Mouse (Mus musculus): ENCODE data around the gene Gm44965.

DNA sequence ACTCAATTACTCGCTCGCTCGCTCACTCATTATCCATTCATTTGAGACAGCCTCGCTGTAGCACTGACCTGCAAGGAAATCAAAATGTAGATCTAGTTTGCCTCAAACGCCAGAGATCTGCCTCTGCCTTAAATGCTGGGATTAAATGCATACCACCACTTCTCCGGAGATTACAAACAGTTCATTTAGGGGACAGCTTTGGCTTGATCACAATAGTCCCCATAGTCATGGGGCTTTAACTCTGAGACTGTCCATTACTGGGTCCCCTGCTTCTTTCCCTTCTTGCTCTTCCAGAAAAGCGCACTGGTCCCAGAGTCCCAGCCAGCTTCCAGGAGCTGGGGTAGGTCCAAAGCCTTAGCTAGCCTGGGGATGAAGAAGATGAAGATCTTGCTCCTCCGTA lies 32.7 kb downstream of the Gm44965 start, which contains the start of gene AI854703:
- TF ChIP-seq CTCF (IDR thresholded peaks at IDR 0.05; ENCODE audit: control insufficient read depth, insufficient read depth, insufficient read length): no peak
- no peak for TF ChIP-seq MAX (IDR thresholded peaks at IDR 0.05)
- TF ChIP-seq USF1 (IDR thresholded peaks at IDR 0.05; ENCODE audit: low read depth): no peak

Measured in C2C12 (cell line).